Mouse (Mus musculus) WW6 (cell line): ENCODE results near the gene Bbs1.
"Not testable (repeated sequence)": the region's sequence is repeated elsewhere in the genome, so short reads cannot be mapped to it uniquely, and the experiment has no call there.

ENCODE experiments used
- DNase-seq: peaks from one replicate; pipeline ENCODE4 v3.0.0-alpha.2; 2013; ENCODE audit warnings: low read depth, low spot score

The Bbs1 gene

DNA sequence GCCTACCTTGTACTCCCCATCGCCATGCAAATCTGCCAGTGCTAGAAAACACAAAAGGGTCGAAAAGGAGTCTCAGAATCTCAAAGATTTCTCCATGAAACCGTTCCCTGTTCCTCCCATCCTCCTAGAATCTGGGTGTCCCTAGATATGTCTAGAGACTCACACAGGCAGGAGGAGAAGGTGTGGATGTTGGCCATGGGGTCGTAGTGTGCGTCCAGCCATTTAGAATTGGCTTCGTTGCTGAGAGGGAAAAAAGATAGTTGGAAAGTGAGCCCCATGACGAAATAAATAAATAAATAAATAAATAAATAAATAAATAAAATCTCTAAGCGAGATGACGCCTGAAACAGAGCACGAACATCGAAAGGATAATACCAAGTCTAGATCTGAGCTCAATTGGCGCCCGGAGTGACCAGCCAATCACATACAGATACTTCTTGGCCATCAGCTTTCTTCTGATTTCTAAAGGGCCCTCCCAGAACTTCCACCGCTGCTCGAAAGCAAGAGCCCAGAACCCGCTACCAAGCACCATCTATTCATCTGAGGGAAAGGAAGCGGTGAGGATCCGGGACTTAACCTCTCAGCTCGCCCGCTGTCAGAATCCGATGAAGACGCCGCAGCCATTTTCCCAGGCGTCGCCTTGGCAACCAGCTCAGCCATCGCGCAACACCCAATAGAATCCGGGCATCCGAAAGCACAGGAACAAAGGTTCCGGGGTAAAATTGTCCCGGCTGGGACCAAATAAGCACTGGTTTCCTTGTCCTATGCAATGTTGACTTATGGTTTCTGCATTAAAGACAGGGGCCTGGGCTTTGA, at the start of gene Bbs1:
TSS of gene Bbs1 (minus strand) at position 650 of the 816 bp plus-strand sequence.
- peak; percentile 52 for DNase-seq

DNA sequence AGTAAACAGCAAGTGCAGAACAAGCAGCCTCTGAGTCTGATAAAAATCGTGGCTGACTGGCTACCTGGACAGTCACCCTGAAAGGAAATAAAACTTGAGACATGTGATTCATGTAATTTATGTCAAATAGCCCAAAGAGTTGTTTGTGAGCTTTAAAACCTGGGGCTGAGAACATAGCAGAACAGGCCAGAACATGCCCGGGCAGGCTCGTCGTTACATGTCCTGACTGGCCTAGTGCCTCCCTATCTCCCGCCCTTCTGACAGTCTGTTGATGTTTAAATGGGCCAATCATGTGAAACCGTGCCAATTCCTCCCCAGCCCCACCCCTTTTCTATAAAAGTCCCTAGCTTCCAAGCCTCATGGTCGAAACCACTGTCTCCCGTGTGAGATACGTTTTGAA, 42.2 kb upstream of the Bbs1 start:
- not testable (repeated sequence) for DNase-seq

GRCm38 (mm10) chr19:4945540-4945939, 39.1 kb upstream of the Bbs1 start:
- DNase-seq = no peak

GRCm38 (mm10) chr19:4943253-4943588, 36.8 kb upstream of the Bbs1 start:
- DNase-seq = no peak

GRCm38 (mm10) chr19:4942551-4943252, 36.3 kb upstream of the Bbs1 start, which contains the start of gene Peli3:
Gene Peli3 (minus strand): TSS chr19:4943127.
- DNase-seq = no peak

DNA sequence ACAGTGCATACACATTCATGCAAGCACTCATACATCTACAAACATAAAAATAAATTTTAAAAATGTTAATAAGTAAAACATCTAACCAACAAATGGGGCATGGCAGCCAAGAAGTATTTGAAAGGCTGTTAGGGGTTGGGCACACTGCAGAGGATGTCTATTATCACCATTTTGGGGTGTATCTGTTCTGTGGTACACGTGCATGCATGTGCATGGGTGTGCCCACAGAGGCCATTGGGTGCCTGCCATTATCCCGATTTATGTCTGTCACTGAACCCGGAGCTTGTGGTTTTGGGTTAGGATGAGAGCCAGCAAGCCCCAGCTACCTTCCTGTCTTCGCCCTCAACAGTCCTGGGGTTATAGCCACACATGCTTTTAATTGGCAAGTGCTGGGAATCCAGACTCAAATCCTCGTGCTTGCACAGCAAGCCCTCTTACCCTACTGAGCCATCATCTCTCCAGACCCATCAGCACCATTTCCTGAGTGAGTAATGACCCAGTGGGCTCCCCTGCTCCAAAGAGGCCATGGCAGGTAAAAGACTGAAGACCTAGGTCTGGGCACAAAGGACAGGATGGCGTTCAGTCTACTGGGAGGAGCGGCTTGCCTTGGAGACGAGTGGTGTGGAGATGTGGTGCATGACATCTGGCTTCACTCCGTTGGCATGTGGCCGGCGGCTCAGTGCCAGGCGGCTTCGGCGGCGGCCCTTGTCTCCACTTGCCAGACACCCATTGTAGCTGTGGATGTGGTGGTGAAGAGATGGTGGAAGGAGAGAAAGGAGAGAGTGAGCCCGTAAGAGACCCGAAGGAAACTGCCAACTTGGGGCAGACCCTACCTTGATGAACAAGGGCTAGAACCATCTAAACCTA, 31.2 kb upstream of the Bbs1 start:
- no peak for DNase-seq

- no peak for DNase-seq
Measured at GRCm38 (mm10) chr19:4936896-4937295, 30.5 kb upstream of the Bbs1 start.

DNA sequence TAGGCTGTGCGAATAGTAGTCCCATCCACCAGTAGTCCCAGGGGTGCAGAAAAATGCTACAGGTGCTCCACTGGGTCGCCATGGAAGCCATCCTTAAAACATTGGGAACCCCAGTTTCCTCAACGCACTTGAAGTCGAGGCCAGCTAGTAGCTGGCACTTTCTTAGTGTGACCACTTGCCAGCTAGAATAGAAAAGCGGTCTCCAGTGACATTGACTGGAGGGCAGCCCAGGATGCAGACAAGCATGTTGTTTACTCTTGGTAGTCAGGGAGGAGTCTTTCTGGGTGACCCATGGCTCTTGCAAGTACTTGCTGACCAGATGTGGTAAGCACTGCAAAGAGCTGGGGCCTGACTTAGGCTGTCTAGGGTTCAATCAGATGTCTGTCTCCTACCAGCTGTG, 22.4 kb upstream of the Bbs1 start:
- DNase-seq = no peak

DNA sequence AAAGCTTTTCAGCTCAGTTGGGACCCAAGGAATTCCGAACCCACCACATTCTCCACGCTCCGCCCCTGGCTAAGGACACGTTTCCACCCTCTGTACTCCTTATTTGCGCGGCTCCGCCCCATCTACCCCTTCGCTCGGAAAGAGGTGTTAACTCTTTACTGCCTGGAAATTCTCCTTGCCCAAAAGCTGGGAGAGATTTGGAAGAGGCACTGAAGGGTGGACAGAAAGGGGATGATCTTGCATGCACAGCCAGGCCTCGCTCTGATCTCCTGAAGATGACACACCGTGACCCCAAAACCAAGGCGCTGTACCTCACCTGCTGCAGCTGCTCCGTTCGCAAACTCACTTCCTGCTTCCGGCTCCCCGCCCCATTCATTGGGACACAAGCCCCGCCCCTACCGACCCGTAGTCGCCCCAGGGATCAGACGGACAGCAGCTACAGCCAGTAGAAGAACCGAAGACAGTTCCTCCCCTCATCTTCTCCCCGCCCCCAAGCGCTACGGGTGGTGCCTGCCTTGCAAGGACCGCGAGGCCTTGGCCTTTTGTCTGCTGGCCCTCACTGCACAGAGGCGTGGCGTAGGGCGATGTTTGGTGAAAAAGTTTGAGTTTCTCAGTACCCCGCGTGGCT, 21.6 kb upstream of the Bbs1 start, which contains the start of gene Dpp3:
TSS of gene Dpp3 (minus strand) at position 384 of the 628 bp plus-strand sequence.
- DNase-seq = peak; percentile 89

DNA sequence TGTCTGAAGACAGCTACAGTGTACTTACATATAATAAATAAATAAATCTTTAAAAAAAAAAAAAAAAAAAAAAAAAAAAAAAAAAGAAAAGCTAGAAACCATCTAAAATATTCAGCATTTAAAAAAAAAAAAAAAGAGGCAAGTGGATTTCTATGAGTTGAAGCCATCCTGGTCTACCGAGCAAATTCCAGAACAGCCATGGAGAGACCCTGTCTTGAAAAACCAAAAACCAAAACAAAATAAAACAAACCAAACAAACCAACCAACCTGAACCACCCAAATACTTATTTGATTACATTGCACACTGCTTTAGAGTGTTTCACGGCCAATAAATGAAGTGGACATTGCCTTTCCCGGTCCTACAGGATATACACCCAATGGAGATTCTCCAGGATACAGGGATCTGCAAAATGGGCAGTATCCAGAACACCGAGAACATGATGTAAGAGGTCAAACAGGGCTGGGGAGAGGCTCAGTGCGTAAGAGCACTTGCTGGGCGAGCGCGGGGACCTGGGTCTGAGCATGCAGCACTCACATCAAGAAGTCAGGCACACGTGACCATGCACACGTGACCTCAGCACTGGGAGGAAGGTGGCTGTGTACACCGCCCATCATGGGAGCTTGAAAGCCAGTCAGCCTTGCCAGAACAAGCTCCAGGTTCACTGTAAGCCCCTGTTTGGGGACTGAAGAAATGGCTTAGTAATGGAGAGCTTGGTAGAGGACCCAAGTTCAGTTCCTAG, 18.9 kb upstream of the Bbs1 start:
- DNase-seq = no peak

DNA sequence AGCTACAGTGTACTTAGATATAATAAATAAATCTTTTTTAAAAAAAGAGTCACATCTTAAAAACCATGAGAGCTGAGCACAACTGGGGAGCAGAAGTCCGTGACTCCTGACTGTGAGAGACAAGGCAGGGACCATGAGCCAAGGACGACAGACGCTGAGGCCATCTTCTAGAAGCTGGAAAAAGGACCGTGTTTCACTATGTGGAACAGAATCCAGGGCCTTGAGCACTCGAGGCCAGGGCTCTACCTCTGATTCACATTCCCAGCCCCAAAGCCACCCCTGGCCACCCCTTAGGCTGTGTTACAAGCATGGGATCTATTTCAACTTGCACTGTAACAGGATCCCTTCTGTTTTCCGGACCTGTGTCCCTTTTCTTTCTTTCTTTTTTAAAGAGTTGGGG, 13.2 kb upstream of the Bbs1 start:
- no peak for DNase-seq

DNA sequence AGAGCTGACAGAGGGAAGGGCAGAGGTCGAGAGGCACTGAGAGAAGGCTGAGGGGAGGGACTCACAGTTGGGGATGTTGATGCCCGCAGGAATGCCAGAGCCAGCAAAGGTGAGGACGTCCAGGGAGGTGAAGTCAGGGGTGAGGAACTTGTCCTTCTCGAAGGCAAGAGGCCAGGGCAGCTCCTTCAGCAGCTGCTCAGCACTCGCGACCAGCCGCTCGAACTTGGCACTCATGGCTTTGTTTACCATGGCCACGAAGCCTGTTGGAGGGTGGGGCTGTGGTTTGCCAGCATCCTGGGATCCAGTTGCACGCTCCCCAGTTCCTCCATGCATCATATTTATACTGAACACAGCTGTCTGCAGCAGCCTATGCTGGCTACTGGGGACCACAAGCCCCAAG, 10.4 kb upstream of the Bbs1 start:
- DNase-seq = no peak

DNA sequence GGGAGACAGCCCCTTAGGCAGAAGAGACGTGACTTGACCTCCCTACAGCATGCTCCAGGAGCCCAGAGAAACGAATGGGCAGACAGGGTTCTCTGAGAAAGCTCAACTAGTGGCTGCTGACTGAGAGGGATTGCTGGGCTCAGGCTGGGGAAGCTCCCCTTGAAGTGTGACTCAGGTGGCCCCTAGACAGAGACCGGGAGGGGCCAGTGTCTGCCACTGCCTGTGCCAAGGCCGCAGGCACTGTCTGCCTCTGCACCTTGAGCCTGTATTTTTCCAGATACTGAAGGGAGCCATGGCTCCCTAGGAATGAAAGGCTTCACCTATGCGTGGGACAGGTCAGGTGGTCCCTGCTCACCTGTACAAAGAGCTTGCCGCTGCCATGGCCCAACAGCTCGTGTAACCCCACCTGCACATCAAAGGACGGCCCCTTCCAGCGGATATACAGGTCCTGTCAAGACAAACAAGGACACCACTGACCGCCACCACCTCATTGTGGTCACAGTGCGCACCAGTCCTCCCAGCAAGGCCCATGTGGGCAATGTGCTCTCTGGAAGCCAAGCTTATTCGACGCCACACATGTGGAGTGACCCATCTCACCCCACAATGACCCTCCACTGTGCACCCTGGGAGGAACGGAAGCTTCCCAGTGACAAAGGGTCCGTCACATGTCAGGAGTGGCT, 9.6 kb upstream of the Bbs1 start:
- no peak for DNase-seq

- DNase-seq = no peak
Measured at GRCm38 (mm10) chr19:4909376-4909775, 2.9 kb upstream of the Bbs1 start.

GRCm38 (mm10) chr19:4908107-4908506, 1.7 kb upstream of the Bbs1 start:
- DNase-seq = peak; percentile 49

- DNase-seq = no peak
Measured at GRCm38 (mm10) chr19:4899888-4900287, 6.5 kb downstream of the Bbs1 start.

- DNase-seq = no peak
Measured at GRCm38 (mm10) chr19:4898972-4899371, 7.5 kb downstream of the Bbs1 start.

DNA sequence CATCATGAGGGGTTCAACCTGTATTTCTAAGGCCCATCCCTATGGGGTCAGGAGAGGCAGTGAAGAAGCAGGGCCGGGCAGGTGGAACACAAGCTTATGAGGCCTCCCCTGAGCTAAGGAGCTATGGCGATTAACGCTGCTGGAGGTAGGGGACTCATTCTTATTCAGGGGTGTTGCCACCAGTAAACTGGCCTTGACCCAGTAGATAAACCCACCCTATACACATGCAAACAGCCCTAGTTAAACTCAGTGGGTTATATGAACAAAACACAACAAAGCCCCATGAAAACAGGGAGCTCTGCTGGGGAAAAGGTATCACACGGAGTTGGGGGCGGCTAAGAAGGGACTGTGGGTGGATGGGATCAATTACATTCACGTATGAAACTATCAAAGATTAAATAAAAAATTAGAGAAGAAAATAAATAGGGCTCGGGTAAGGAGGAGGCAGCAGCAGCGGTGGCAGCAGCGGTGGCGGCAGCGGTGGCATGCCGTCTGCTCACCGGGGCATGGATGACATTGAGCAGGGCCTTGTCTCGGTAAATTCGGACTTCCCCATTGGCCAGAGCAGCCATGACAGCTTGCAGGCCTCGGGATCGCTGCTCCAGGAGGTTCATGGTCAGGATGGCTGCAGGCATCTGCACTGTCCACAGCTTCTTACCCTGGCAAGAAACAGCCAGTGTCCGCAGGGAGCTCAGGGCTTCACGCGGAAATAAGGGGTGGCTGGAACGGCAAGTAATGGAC, 9.5 kb downstream of the Bbs1 start:
- DNase-seq = peak; percentile 57

GRCm38 (mm10) chr19:4891798-4892197, 14.6 kb downstream of the Bbs1 start:
- DNase-seq = no peak

- no peak for DNase-seq
Measured at GRCm38 (mm10) chr19:4889791-4890190, 16.6 kb downstream of the Bbs1 start.
